Mouse (Mus musculus) heart, adult 2 months (tissue): ENCODE measurements around the gene Krtap4-7. TPM values are rescaled to one million over a fixed set of nuclear protein-coding genes. Genes with fewer than 3 reads are reported as not detected.

ENCODE experiments used
- DNase-seq, 2 experiments: peaks; one replicate each; pipeline ENCODE4 v3.0.0; 2021
- H3K27ac ChIP-seq: fragments of 200-600 bp; 2 replicates; pipeline ENCODE4 v1.8.1; 2022
- H3K27me3 ChIP-seq: fragments of 200-500 bp; 2 replicates; pipeline ENCODE4 v1.6.1; 2012; ENCODE audit warnings: mild to moderate bottlenecking, low read length, inconsistent platforms, mixed read lengths; ENCODE audit not compliant: control insufficient read depth, insufficient read depth
- H3K36me3 ChIP-seq: fragments of 200-500 bp; 2 replicates; pipeline ENCODE4 v1.6.1; 2012; ENCODE audit warnings: low read length, inconsistent platforms; ENCODE audit not compliant: control insufficient read depth, insufficient read depth
- H3K4me1 ChIP-seq: fragments of 200-500 bp; 2 replicates; pipeline ENCODE4 v1.6.1; 2011; ENCODE audit warnings: low read length; ENCODE audit not compliant: control insufficient read depth, insufficient read depth
- H3K4me3 ChIP-seq: fragments of 200-600 bp; 2 replicates; pipeline ENCODE4 v1.8.1; 2022
- H3K79me2 ChIP-seq: fragments of 200-500 bp; replicated peaks from 2 replicates; pipeline ENCODE4 v1.6.1; 2012; ENCODE audit warnings: mild to moderate bottlenecking, inconsistent platforms, low read length, moderate library complexity, mixed read lengths; ENCODE audit not compliant: control insufficient read depth, insufficient read depth
- H3K9ac ChIP-seq: fragments of 200-500 bp; 2 replicates; pipeline ENCODE4 v1.6.1; 2012; ENCODE audit warnings: low read depth, mild to moderate bottlenecking, control low read depth, inconsistent platforms, low read length, mixed read lengths
- CTCF ChIP-seq: fragments of 200-600 bp; IDR thresholded peaks from 2 replicates; pipeline ENCODE4 v1.8.1; 2022; ENCODE audit warnings: antibody characterized with exemption, mild to moderate bottlenecking, moderate library complexity
- EP300 ChIP-seq: fragments of 200-500 bp; IDR thresholded peaks from 2 replicates; pipeline ENCODE4 v1.6.1; 2011; ENCODE audit warnings: low read depth, low read length, control low read depth; ENCODE audit not compliant: insufficient read depth
- POLR2A ChIP-seq: fragments of 200-500 bp; IDR thresholded peaks from 2 replicates; pipeline ENCODE4 v1.6.1; 2011; ENCODE audit warnings: mild to moderate bottlenecking, low read depth, low read length, control low read depth; ENCODE audit not compliant: insufficient read depth
- WGBS: fragments of 180-500 bp; shearing (Covaris S2); methylation state at CpG from one replicate; pipeline ENCODE4 v1.1.7; 2018; 5-methylcytosine and 5-hydroxymethylcytosine counted together
- intact Hi-C: fragments of 180-260 bp; cut with DNase I; formaldehyde crosslinking; loops from one replicate; pipeline ENCODE4 v1.15.1; 2025
- polyA plus RNA-seq: library from polyadenylated mRNA; depleted of rRNA; stranded (reverse); fragments of >200 nt; gene quantifications from 2 replicates; pipeline ENCODE4 v1.2.3, GENCODE M21; 2012
- total RNA-seq, 2 experiments: library from RNA; stranded (reverse); gene quantifications; 2 replicates each; pipeline ENCODE4 v1.2.3; 2021

The Krtap4-7 gene
- total and polyA plus RNA-seq, 3 experiments, result not detected

DNA sequence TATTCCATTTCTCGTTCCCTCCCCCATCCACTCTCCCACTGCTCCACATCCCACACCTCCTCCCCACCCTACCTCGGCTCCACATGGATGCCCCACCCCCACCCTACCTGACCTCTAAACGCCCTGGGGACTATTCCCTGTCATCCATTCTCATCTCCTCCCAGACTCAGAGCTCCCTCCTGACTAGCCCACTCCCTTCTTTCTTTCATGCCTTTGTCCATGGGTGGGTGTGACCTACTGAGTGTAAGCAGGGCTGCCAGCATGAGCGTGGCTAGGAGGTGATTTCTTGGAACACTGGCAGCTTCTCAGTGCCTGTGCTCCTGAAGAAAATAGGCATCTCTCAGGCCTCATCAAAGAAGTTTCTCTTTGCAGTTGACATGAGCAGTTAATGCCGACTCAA is 13.2 kb upstream of the Krtap4-7 start:
- Histone ChIP-seq H3K4me3 (no peak overlapping the region), H3K9ac (no peak overlapping the region), H3K4me1 (no peaks in the 10 kb centered on the region), H3K79me2 (no peaks in the 10 kb centered on the region), H3K36me3 (no peaks in the 10 kb centered on the region), H3K27me3 (0 out of 2 replicates have a peak, but pooled peaks cover 3% of the 10 kb centered on the region), H3K27ac (no peak overlapping the region)
- WGBS, result 58% methylated on average over 5 of the region's 5 CpGs
- no peak for DNase-seq
- intact Hi-C loops, result no loop called here
- TF ChIP-seq POLR2A (no peak), EP300 (no peak), CTCF (no peak)

DNA sequence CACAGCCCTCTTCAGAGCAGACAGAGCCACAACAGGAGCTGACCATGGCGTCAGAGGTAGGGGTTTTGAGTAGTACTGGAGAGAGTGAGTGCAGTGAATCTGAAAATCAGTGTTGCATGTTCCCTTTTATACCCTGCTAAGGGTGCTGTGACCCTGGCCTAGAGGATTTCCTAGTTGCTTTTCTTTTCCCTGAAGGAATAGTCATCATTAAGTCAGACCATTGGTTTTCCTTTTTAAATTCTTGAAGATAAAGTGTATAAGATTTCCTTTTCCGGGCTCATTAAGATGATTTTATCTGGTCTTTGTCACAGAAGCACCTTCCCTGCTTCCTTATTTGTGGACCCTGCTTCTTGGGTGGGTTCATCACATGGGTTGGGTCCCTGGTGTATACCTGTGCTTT is 6.2 kb upstream of the Krtap4-7 start, which contains the start of gene Gm11555:
Gene Gm11555 (minus strand): TSS at position 101 of the 400 bp plus-strand sequence.
- intact Hi-C loops, result no loop called here

DNA sequence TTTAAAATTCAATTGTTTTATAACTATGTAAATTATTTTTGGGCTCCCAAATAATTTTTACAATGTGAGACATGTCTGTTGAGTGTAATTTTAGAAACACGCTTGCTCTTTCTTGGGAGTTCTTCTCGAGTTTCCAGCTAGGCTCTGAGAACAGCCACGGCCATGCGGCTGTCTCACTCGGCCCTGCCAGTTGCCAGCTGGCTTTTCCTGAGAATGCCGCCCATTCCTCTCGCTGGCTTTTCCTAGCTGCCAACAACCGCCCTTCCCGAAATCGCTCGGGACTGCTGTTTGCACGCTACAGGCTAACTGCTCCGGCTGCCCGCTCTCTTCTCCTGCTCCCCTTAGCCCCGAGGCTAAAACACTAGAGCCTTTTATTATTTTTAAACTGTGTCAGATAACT is 2.6 kb upstream of the Krtap4-7 start:
- WGBS, result 78% methylated on average over 15 of the region's 15 CpGs
- no peaks in the 10 kb centered on the region for H3K79me2 ChIP-seq
- no peak overlapping the region for H3K27ac ChIP-seq
- TF ChIP-seq CTCF, result no peak
- TF ChIP-seq POLR2A, result no peak
- no peak for TF ChIP-seq EP300
- H3K36me3 ChIP-seq, result no peaks in the 10 kb centered on the region
- no peak for DNase-seq
- H3K4me3 ChIP-seq, result no peak overlapping the region
- H3K27me3 ChIP-seq, result no peaks in the 10 kb centered on the region; the same call in 1 of the 2 replicates
- intact Hi-C loops, result no loop called here
- no peaks in the 10 kb centered on the region for H3K4me1 ChIP-seq
- H3K9ac ChIP-seq, result no peak overlapping the region

More for the DNA sequence above, 6.2 kb upstream of the Krtap4-7 start, which contains the start of gene Gm11555:
- H3K27ac ChIP-seq, result no peak within 1 kb of the TSS
- no peaks in the 10 kb centered on the region for H3K27me3 ChIP-seq
- TF ChIP-seq EP300, result no peak
- TF ChIP-seq CTCF, result no peak
- no peak for TF ChIP-seq POLR2A
- H3K4me1 ChIP-seq, result no peaks in the 10 kb centered on the region
- WGBS, result 59% methylated on average over 2 of the region's 2 CpGs
- no peaks in the 10 kb centered on the region for H3K79me2 ChIP-seq
- no peak for DNase-seq
- H3K9ac ChIP-seq, result no peak within 1 kb of the TSS
- H3K36me3 ChIP-seq, result no peaks in the 10 kb centered on the region
- H3K4me3 ChIP-seq, result no peak within 1 kb of the TSS

DNA sequence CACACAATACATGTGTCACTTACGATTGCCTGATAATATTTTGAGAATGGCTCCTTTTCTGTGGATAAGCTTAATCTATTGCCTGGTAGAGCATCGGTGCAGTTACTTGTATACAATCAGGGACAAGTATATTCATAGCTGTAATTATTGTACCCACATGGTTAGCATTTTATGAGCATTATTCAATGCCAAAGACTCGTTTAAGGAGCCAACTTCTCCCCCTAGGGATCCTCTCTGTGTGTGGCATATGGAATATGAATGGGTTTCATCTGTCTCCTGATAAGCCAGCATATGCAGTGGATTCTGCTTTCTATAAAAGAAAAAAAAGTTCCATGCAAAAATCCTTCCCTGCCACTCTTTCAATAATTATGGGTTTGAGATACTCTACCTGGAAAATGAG is 462 bp upstream of the Krtap4-7 start:
- no peaks in the 10 kb centered on the region for H3K4me1 ChIP-seq
- intact Hi-C loops, result no loop called here
- H3K27ac ChIP-seq, result no peak overlapping the region
- H3K36me3 ChIP-seq, result no peaks in the 10 kb centered on the region
- DNase-seq, result no peak
- H3K4me3 ChIP-seq, result no peak overlapping the region
- H3K9ac ChIP-seq, result no peak overlapping the region
- 65% methylated on average over 3 of the region's 3 CpGs for WGBS
- H3K79me2 ChIP-seq, result no peaks in the 10 kb centered on the region
- H3K27me3 ChIP-seq, result no peaks in the 10 kb centered on the region; the same call in 1 of the 2 replicates
- no peak for TF ChIP-seq CTCF
- no peak for TF ChIP-seq EP300
- no peak for TF ChIP-seq POLR2A

DNA sequence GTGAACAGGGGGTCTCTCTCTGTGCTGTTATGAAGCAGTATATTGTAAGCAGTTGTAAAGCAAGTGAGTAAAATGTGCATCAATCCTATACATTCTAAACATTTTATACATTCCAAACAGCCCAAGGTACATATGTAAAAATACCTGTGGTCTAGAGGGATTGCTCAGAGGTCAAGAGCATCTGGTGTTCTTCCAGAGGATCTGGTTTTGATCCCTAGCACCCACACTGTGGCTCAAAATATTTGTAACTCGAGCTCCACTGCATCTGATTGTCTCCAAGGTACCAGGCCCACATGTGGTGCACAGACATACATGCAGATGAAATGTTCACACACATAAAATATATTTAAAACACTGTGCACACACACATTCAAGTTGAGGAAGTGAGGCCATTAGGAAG is 3.0 kb downstream of the Krtap4-7 start:
- no peak for DNase-seq
- 7% methylated on average over 1 of the region's 1 CpGs for WGBS
- intact Hi-C loops, result no loop called here

DNA sequence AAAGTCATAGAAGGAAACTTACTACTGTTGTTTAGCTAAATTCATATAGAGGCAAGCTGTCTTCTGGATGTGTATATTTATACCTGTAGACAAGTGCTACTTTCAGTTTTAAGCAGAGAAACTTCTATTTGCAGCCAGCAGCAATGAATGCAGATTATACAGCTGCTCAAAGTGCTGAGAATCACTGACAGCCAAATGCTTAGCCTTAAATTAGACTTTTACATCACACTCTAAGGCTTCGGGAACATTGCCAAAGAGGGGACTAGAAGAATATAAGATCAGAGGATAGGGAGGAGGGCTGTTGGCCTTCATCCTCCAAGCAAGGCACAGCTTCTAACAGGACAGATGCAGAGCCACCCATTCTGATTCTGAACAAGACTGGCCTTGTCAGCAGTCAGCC is 6.8 kb downstream of the Krtap4-7 start:
- WGBS, result 38% methylated on average over 1 of the region's 1 CpGs
- Histone ChIP-seq H3K4me3 (no peak overlapping the region), H3K27me3 (no peaks in the 10 kb centered on the region), H3K36me3 (no peaks in the 10 kb centered on the region), H3K79me2 (no peaks in the 10 kb centered on the region), H3K9ac (no peak overlapping the region), H3K4me1 (no peaks in the 10 kb centered on the region), H3K27ac (no peak overlapping the region)
- intact Hi-C loops, result no loop called here
- no peak for DNase-seq
- no peak for TF ChIP-seq CTCF
- TF ChIP-seq EP300, result no peak
- no peak for TF ChIP-seq POLR2A

More for the DNA sequence above, 3.0 kb downstream of the Krtap4-7 start:
- no peaks in the 10 kb centered on the region for H3K36me3 ChIP-seq
- TF ChIP-seq CTCF, result no peak
- TF ChIP-seq POLR2A, result no peak
- TF ChIP-seq EP300, result no peak
- no peak overlapping the region for H3K4me3 ChIP-seq
- no peak overlapping the region for H3K9ac ChIP-seq
- no peaks in the 10 kb centered on the region; the same call in 1 of the 2 replicates for H3K27me3 ChIP-seq
- no peaks in the 10 kb centered on the region for H3K4me1 ChIP-seq
- H3K79me2 ChIP-seq, result no peaks in the 10 kb centered on the region
- no peak overlapping the region for H3K27ac ChIP-seq
